Mouse (Mus musculus) kidney, adult 2 months (tissue): ENCODE measurements around the gene Gys1. TPM values are rescaled to one million over a fixed set of nuclear protein-coding genes. Genes with fewer than 3 reads are reported as not detected.

Source experiments
- DNase-seq: peaks from one replicate; pipeline ENCODE4 v3.0.0; 2021
- H3K27ac ChIP-seq: fragments of 200-500 bp; 2 replicates; pipeline ENCODE4 v1.5.1; 2012; ENCODE audit warnings: low read depth, low read length, control low read depth, inconsistent platforms; ENCODE audit not compliant: insufficient read depth
- H3K27me3 ChIP-seq: fragments of 200-500 bp; replicated peaks from 2 replicates; pipeline ENCODE4 v1.6.1; 2012; ENCODE audit warnings: mild to moderate bottlenecking, moderate library complexity, low read length, inconsistent platforms; ENCODE audit not compliant: control insufficient read depth, insufficient read depth
- H3K36me3 ChIP-seq: fragments of 200-500 bp; 2 replicates; pipeline ENCODE4 v1.6.1; 2012; ENCODE audit warnings: mild to moderate bottlenecking, moderate library complexity, low read length, inconsistent platforms; ENCODE audit not compliant: control insufficient read depth, insufficient read depth
- H3K4me1 ChIP-seq: fragments of 200-500 bp; 2 replicates; pipeline ENCODE4 v1.6.1; 2011; ENCODE audit warnings: low read length; ENCODE audit not compliant: control insufficient read depth, insufficient read depth
- H3K4me3 ChIP-seq: fragments of 200-500 bp; 2 replicates; pipeline ENCODE4 v1.5.1; 2011; ENCODE audit warnings: mild to moderate bottlenecking, low read depth, low read length, control low read depth; ENCODE audit not compliant: insufficient read depth
- CTCF ChIP-seq: fragments of 200-500 bp; conservative IDR thresholded peaks from 2 replicates; pipeline ENCODE4 v1.5.1; 2011; ENCODE audit warnings: low read depth, mild to moderate bottlenecking, control low read depth, low read length, moderate library complexity, mixed read lengths; ENCODE audit not compliant: insufficient read depth, insufficient read length
- POLR2A ChIP-seq: fragments of 200-500 bp; IDR thresholded peaks from one replicate; pipeline ENCODE4 v1.6.1; 2011; ENCODE audit warnings: low read depth, low read length, control low read depth
- WGBS: fragments of 180-500 bp; shearing (Covaris S2); methylation state at CpG from one replicate; pipeline ENCODE4 v1.1.7; 2018; 5-methylcytosine and 5-hydroxymethylcytosine counted together
- polyA plus RNA-seq: library from polyadenylated mRNA; depleted of rRNA; stranded (reverse); fragments of >200 nt; gene quantifications from 2 replicates; pipeline ENCODE4 v1.2.3, GENCODE M21; 2012

Gys1 gene
- polyA plus RNA-seq, 1 experiment = 57.4 TPM

DNA sequence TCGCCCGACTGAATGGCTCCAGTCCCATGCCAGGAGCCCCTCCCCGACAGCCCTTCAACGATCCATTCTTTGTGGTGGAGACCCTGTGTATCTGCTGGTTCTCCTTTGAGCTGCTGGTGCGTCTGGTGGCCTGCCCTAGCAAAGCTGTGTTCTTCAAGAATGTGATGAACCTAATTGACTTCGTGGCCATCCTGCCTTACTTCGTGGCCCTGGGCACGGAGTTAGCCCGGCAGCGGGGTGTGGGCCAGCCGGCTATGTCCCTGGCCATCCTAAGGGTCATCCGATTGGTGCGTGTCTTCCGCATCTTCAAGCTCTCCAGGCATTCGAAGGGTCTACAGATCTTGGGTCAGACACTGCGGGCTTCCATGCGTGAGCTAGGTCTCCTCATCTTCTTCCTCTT lies 25.7 kb upstream of the Gys1 start:
- no peak overlapping the region for H3K27ac ChIP-seq
- no peaks in the 10 kb centered on the region for H3K27me3 ChIP-seq
- no peak overlapping the region for H3K4me3 ChIP-seq
- TF ChIP-seq POLR2A = no peak
- TF ChIP-seq CTCF = no peak
- H3K36me3 ChIP-seq = no peaks in the 10 kb centered on the region
- no peak for DNase-seq
- H3K4me1 ChIP-seq = no peaks in the 10 kb centered on the region; the same call in 1 of the 2 replicates
- WGBS = 90% methylated on average over 17 of the region's 17 CpGs

DNA sequence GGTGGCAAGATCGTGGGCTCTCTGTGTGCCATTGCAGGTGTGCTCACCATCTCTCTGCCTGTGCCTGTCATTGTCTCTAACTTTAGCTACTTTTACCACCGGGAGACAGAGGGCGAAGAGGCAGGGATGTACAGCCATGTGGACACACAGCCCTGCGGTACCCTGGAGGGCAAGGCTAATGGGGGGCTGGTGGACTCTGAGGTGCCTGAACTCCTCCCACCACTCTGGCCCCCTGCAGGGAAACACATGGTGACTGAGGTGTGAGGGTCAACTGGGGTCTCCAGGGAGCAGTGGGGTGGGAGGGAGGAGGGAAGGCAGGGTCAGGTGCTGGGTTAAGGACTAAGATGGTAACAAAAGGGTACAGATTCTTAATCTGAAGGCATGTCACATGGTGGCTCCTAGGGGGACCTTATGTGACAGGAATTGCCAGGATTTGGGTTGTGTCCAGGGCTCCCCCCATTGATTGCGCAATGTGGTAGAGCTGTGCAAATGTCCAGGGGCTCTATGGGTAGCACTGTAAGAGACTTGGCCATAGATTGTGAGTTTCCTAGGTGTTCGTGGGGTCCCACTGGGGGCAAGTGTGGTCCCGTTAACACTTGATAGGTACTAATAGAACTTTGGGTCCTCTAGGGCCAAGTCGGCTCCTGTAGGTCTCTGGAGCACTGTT lies 25.0 kb upstream of the Gys1 start:
- no peaks in the 10 kb centered on the region; the same call in 1 of the 2 replicates for H3K4me1 ChIP-seq
- WGBS = 85% methylated on average over 8 of the region's 8 CpGs
- TF ChIP-seq CTCF (no peak), POLR2A (no peak)
- H3K36me3 ChIP-seq = no peaks in the 10 kb centered on the region
- no peak for DNase-seq
- no peak overlapping the region for H3K4me3 ChIP-seq
- H3K27ac ChIP-seq = no peak overlapping the region
- no peaks in the 10 kb centered on the region for H3K27me3 ChIP-seq

DNA sequence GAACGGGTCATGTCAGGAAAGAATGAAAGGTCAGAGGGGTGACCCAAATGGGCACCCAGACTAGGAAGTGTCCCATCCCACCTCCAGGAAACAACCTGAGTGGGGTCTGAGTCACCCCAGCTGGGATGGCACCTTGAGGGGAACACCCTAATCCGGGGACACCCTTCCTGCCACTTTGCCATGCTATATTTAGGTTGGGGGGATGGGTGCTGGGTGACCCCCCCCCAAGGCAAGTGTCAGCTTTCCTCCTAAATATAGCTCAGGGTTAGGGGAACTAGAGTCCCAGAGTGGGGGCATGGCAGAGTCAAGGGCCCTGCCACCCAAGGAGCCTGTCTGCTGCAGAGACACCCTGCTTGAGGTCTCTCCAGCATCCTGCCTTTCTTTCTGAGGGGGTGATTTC lies 22.2 kb upstream of the Gys1 start:
- DNase-seq = no peak
- H3K27me3 ChIP-seq = no peaks in the 10 kb centered on the region
- H3K36me3 ChIP-seq = no peaks in the 10 kb centered on the region
- no peak for TF ChIP-seq CTCF
- TF ChIP-seq POLR2A = no peak
- no peaks in the 10 kb centered on the region; the same call in 1 of the 2 replicates for H3K4me1 ChIP-seq
- H3K4me3 ChIP-seq = no peak overlapping the region
- 78% methylated on average over 2 of the region's 2 CpGs for WGBS
- no peak overlapping the region for H3K27ac ChIP-seq

DNA sequence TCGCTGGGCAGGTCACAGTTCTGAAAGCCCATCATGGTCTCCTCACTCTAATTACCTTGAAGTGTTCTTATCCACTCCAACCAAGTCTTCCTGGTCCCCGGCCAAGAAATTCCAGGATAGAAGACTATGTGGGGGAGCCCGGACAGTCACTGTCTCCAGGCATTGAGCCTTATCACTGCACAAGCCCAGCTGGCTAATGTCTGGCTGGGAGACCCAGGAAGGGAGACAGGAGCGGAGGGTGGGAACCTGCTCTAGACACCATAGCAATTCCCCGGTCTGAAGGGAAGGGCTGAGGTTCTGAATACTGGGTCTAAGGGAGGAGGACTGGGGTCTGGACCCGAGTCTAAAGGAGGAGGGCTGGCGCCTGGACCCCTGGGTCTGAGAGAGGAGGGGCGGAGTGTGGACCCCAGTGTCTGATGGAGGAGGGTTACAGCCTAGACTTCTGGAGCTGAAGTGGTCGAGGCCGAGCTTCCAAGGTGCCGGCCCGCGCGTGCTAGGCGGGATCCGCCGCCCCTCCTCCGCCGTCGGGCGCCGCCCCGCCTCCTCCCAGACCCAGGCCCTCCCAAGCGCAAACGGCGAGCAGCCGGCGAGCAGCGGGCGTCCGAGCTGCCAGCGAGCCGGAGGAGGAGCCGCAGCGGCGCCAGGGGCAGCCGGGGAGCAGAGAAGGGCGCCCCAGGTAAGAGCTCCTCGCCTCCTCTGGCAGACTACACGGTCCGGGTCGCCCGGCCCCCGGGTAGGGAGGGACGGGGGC lies 21.4 kb upstream of the Gys1 start, which contains the start of gene Ntf5:
Gene Ntf5, plus strand, starts transcription at position 583 of the 751 bp plus-strand sequence.
- DNase-seq = peak; percentile 27
- Histone ChIP-seq H3K27me3 (no peaks in the 10 kb centered on the region), H3K4me3 (peak within 1 kb of the TSS; percentile 38), H3K36me3 (no peaks in the 10 kb centered on the region), H3K4me1 (no peaks in the 10 kb centered on the region; the same call in 1 of the 2 replicates), H3K27ac (no peak within 1 kb of the TSS)
- 4% methylated on average over 45 of the region's 45 CpGs for WGBS
- TF ChIP-seq CTCF = no peak
- TF ChIP-seq POLR2A = no peak

DNA sequence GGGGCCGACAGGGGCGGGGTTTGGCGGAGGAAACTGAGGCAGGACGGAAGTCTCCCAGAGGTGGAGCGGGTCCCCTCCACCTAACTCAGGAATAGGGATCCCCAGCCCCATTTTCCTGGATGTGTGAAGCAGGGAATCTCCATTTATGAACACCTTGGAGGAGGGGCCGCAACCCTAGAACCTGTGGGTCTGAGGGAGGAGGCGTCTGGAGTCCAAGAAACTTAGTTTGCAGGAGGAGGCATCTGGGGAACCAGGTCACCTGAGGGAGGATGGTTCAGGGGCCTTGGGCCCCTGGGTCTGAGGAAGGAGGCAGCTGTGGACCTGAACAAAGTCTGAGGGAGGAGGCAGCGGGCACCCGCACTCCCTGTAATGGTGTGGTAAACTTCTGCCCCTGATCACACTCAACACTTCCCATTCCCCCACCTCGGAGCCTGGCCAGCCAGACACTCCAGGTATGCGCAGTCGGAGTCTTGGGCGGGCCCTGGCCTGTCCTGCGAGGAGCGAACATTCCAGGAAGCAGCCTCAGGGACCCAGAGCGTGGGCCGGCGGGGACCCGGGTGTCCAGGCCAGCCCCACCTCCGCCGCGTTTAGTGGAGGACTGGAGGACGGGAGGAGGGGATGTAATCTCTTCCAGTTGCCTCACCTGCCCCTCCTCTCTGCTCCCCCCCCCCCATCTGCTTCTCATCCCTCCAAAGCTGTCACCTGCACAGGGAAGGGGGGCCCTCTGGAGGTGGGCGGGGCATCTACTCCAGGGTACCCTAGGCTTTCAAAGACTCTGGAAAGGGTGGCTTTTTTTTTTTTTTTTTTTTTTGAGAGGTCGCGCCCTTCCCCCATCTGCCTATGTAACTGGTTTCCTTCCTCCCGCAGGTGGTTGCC lies 20.5 kb upstream of the Gys1 start:
- WGBS = 3% methylated on average over 27 of the region's 27 CpGs
- H3K27ac ChIP-seq = no peak overlapping the region

DNA sequence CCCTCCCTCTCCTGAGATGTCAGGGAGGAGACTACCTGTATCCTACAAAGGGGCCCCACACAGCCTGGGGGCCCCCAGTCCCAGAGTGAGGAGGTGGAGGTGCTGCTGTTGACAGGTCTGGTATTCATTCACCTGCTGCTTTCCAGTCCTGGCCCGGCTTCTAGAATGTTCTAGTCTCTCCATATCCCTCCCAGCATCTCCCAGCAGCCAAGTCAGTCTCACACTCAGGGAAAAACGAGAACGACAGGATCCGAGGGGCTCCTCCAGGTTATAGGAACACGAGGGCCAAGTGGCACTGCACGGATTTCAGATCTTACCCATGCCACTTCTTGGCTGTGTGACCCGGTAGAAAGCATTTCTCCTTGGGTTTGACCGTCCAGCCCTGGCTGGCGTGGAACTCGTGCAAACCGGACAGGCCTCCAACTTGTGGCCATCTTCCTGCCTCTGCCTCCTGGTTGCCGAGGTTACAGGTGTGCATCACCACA lies 19.9 kb upstream of the Gys1 start:
- H3K27ac ChIP-seq = no peak overlapping the region
- DNase-seq = no peak
- H3K27me3 ChIP-seq = no peaks in the 10 kb centered on the region
- H3K4me1 ChIP-seq = no peaks in the 10 kb centered on the region; the same call in 1 of the 2 replicates
- no peak overlapping the region for H3K4me3 ChIP-seq
- 47% methylated on average over 12 of the region's 12 CpGs for WGBS
- TF ChIP-seq CTCF (no peak), POLR2A (no peak)
- no peaks in the 10 kb centered on the region for H3K36me3 ChIP-seq

More for the DNA sequence above, 20.5 kb upstream of the Gys1 start:
- H3K4me1 ChIP-seq = no peaks in the 10 kb centered on the region; the same call in 1 of the 2 replicates
- no peak for DNase-seq
- H3K4me3 ChIP-seq = peak overlapping the region; percentile 38
- H3K36me3 ChIP-seq = no peaks in the 10 kb centered on the region
- TF ChIP-seq CTCF = no peak
- no peak for TF ChIP-seq POLR2A
- H3K27me3 ChIP-seq = no peaks in the 10 kb centered on the region

DNA sequence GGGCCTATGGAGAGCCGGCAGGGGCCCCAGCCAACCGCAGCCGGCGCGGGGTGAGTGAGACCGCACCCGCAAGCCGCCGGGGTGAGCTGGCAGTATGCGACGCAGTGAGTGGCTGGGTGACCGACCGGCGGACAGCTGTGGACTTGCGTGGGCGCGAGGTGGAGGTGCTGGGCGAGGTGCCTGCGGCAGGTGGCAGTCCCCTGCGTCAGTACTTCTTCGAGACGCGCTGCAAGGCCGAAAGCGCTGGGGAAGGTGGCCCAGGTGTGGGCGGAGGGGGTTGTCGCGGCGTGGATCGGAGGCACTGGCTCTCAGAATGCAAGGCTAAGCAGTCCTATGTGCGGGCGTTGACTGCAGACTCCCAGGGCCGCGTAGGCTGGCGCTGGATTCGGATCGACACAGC lies 19.0 kb upstream of the Gys1 start:
- Histone ChIP-seq H3K4me1 (no peaks in the 10 kb centered on the region; the same call in 1 of the 2 replicates), H3K27ac (no peak overlapping the region), H3K36me3 (no peaks in the 10 kb centered on the region), H3K27me3 (no peaks in the 10 kb centered on the region), H3K4me3 (no peak overlapping the region)
- 41% methylated on average over 37 of the region's 37 CpGs for WGBS
- TF ChIP-seq POLR2A = no peak
- TF ChIP-seq CTCF = no peak
- no peak for DNase-seq
